Mouse (Mus musculus) WW6 (cell line): ENCODE data around the gene Minos1.

Source experiments
- DNase-seq: peaks from one replicate; pipeline ENCODE4 v3.0.0-alpha.2; 2013; ENCODE audit warnings: low read depth, low spot score

The Minos1 gene

DNA sequence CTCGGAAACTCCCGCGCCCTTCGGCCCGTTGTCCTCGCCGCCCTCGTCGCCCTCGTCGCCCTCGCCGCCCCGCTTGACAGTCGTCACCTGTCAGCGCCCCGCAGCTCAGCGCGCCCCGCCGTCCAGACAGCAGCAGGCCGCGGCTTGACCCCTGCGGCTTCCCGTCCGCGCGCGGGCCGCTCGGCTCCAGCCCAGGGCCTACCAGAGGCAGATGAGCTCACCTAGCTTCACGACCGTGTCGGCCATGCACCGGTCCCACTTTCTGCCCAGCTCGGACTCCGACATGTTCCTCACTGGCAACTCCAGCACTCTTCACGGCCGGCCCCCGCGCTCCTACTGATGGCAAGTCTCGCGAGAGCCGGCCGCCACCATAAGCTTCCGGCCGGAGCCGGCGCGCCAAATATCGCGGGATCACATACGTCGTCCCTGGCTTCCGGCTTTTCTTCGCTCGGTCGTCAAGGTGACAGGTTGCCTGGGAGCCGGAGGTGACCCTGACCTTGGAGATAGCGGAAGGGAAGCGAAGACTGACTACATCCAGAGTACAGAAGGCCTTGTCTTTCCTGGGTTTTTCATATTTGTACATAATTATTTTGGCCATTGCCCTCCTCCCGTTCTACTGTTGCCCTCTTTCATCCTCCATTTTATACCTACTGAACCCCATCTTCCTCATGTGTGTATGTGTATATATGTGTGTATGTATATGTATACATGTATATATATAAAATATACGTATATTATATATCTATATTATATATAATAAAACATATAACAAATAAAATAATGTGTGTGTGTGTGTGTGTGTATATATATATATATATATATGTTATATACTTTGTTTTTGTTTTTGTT, at the start of gene Minos1:
Gene Minos1 (minus strand): TSS at position 413 of the 849 bp plus-strand sequence.
- DNase-seq: peak; percentile 90

DNA sequence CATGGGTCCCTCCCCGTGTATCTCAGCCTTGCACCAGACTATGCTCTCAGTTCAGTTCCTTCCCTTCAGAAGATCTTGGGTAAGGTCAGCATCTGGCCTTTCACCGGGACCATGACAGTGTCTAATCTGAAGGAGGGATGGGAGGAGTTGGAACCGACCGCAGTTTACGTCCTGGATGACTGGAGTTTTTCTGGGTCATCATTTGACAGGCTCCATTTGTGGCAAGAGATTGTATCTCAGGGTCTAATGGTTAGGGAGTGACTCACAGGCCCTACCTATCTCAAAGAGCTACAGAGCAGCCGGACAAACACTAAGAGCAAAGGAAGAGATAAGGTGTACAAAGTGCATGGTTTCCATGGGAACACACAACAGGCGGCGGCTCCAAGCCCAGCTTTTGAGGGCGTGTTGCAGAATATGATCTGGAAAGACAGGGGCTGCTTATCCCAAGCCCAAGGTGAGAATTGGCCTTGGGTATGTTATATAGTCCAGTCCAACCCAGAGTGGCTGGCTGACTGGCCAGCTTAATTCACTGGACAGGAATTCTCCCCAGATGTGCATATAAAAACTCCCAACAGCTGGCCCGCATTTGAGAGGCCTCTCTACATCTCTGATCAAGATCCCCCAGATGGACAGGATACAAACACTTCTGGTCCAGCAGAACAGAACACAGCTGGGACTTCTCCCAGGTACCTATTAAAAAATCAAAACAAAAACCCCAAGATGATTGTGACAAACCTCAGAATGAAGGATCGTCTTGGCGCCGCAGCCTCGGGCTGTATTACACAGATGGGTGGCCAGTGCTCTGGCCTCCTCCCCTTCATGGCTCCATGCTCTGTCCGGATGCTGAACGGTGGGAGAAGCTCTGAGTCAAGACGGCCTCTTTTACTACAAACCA, 49.1 kb upstream of the Minos1 start:
- DNase-seq: no peak

DNA sequence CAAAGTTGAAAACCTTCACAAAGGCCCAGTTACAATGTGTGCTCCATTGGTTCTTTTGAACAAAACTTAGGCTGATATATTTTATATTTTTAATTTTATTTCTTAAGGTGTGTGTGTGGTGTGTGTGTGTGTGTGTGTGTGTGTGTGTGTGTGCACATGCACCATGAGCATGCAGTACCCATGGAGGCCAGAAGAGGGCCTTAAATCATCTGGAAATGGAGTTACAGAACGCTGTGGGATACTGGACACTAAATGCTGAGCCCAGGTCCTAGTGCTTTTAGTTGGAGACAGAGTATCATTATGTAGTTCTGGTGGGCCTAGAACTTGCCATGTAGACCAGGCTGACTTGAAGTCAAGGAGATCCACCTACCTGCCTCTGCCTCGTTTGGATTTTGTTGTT, 48.3 kb upstream of the Minos1 start:
- DNase-seq: no peak

DNA sequence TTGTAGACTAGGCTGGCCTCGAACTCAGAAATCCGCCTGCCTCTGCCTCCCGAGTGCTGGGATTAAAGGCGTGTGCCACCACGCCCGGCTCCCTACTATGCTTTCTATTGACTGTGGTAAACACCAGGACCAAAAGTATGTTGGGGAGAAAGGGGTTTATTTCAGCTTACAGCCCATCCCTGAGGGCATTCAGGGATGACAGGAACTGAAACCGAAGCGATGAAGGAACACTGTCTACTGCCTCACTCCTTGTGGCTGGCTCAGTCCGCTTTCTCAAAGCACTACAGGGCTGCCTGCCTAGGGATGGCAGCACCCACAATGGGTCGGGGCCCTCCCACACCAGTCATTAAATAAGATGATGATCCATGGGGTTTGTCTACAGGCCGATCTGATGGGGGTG, 47.5 kb upstream of the Minos1 start:
- DNase-seq: no peak

DNA sequence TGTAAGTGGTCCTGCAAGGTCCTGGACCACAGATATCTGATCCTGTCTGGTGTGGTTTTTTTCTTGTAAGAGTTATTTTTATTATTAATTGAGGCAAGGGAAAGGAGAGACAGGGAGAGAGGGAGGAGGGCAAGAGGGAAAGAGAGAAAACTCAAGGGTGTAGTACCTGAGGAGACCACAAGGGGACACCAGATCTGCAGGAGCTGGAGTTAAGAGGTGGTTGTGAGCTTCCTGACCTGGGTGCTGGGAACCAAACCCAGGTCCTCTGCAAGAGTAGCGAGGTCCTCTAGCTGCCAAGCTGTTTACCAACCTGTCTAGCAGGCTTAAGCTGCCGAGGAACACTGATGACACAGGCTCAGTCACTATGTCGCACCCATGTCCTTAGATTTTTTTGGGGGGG, 47.0 kb upstream of the Minos1 start:
- DNase-seq: no peak

DNA sequence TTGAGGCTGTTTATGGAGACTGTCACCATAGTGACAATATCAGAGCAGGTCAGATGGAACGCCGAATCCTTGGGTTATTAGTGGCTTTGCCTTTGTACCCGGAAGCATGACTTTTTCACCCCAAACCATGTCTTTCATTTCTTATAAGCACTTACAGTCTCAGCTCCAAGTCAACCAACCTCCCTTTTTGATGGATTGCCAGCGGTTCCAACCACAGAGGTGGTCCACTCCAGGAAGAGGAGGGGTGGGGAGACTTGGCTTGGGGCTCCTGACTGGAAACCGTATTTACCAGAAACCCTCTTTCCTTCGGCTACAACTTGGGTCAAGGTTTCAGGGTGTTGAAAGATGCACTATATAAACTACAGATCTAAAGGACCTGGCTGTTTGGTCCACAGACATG, 45.1 kb upstream of the Minos1 start:
- DNase-seq: no peak

DNA sequence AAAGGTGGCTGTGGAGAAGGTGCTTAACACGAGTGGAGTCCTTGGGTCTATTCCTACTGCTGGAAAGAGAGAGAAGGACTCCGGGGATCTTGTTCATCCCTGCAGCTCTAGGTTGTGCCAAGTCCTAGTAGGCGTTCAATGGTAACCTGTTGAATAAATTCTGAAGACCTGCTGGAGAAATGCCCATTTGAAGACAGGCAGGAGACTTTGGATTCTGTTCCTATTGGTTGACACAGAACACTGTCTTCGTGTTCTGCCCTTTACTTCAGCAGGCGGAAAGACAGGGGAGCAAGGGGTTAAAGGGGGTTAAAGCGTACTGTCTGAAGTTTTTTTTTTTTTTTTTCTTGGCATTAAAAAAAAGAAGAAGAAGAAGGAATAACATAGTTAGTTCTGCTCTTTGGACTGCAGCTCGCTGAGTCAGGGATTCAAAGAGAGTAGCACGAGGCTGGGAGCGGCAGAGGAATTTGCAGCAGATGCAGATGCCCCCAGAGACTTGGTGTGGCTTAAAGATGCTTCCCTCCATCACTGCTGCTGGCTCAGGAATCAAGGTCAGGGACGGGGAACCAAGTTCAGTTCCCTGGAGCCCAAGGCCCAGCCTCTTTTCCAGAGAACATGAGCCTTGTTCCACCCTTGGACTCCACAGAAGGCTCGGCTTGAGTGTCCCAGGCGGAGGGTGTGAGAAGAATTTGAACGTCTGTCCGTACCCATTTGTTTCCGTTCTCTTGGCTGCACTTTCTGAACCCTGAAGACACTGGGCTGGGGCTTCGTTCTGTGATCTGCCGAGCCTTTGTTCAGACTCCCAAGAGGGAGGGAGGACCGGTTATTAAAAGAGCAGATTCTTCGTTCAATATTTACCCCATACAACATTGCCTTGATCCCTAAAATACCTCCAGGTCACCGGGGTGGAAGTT, 44.4 kb upstream of the Minos1 start:
- DNase-seq: no peak

DNA sequence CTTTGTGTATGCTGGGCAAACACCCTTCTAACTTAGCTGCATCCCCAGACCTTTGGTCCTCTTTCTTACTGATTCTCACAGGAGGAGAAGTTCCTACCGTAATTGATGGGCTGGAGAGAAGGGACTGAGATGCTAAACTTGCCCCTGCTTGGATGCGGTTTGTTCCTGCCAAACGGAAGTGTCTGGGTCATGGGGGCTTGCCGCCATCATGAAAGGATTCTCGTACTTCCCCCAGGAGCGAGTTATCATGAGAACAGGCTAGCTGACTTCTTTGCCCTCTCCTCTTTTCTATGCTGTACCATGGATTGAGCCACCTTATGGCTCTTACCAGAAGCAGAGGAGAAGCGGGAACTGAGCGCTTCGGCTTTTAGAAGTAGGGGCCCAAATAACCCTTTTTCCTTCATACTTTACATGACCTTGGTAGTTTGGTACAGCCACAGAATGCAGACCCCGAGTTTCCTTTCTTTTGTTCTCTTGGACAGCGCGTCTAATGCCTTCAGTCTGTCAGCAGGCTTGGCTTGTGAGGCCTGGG, 38.9 kb upstream of the Minos1 start:
- no peak for DNase-seq

DNA sequence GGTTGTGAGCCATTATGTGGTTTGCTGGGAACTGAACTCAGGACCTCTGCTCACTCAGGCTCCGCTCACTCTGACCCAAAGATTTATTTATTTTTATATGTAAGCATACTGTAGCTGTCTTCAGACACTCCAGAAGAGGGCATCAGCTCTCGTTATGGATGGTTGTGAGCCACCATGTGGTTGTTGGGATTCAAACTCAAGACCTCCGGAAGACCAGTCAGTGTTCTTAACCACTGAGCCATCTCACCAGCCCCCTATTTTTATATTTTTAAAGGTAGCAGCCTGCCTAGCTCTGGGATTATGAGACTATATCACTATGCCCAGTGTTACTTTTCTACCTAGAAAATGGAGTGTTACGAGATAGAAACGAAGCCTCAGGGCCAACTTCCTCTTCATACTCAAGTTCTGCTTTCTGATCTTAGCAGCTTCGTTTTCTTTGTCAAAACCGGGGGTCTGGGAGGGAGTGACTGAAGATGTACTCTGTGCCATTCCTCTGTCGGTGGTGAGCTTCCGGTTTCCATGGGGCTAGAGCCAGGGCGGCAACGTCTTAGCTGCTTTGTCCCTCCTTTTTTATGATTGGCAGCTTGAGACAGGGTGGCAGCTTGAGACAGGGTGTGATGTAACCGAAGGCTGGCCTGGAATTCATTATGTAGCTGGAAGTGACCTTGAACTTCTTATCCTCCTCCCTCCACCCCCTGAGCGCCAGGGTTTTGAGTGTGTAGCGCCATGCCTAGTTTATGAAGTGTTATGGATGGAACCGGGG, 38.3 kb upstream of the Minos1 start:
- no peak for DNase-seq

DNA sequence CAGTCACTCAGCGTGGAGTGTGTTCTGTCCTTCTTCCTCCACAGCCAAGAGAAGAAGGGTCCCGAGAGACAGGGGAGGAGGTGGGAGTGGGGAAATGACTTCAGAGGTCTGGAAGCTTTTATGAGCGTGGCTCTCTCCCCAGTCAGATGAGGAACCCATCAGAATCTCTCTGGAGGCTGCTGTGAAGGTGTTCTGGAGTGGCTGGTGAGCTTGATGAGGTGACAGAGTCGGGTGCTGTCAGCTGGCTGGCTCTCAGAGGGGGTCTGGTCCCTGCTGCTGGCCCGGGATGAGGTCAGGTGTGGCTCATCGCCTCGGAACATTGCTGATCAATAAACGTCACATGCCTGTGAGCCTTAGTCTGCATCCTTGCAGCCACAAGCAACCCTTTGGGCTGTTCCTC, 36.2 kb upstream of the Minos1 start:
- no peak for DNase-seq

DNA sequence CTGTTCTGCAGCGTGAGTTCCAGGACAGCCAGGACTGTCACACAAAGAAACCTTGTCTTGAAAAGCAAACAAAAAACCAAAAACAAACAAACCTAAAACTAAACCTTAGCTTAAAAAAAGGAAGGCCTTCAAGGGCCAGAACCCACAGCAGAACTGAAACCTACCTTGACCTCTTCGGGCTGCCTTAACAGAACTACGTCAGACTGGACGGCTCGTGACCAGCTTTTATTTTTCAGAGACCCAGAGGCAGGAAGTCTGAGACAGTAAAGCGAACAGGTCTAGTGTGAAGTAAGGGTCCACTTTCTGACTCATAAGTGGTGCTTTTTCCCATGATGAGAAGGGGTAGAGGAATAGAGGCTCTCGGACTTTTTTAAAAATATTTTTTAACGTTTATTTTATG, 35.3 kb upstream of the Minos1 start:
- DNase-seq: no peak

DNA sequence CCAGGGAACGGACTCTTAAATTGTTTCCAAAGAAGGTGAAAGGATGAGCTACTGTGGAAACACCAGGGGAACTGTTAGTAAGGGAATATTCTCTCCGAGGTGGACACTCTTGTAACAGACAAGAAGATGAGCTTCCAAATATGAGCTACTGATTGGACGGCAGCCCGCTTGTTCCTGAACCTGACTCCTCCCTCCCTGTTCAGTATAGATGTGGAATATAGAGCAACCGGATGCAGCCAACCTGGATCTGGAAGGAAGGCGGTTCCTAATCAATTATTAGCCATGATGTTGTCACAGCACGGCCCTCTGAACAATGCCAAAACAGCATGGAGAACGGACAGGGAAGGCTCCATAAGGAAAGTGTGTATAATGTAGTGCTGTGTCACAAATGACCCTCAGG, 34.3 kb upstream of the Minos1 start:
- DNase-seq: no peak

DNA sequence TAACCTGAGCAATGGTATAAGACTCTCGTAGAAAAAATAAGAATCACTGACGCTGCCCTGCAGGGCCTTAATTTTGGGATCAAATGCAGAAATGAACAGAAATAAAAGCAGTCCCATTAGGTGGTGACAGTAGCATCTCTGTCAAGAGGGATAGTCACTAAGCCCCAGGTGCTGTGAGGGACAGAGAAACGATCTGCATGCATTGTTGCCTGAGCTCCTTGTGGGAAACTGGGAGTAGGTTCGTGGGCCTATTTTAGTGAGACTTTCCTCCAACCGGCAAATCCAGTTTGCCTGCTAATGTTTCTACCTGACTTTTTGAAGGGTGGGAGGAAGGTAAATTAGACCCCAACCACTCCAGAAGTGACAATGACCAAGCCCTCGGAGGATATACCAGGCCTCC, 33.2 kb upstream of the Minos1 start:
- DNase-seq: no peak

DNA sequence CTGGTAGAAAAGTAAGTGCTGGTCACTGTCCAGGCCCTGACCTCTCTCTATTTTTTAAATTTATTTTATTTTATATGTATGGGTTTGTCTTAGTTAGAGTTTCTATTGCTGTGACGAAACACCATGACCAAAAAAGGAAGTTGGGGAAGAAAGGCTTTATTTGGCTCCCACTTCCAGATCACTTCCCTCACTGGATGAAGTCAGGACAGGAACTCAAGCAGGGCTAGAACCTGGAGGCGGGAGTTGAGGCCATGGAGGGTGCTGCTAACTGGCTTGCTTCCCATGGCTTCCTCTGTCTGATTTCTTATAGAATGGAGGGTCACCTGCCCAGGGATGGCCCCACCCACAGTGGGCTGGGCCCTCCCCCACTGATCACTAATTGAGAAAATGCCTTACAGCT, 30.2 kb upstream of the Minos1 start:
- no peak for DNase-seq

DNA sequence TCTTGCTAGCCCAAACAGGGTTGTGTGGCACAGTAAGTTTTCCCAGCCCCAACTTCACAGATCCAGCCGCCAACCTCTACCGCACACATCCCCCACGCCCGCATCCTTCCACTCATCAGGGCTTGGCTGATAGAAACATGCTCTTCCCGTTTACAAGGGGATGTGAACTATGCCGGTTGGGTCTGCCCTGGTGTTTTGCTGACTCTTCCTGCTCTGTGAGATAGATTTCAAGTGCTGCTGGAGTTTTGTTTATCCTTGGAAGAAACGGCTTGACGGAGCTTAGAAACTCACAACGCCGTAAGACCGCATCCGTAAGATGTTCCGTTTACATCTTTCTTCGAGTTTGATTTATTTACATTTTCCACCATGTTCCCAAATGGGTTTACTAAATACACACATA, 27.4 kb upstream of the Minos1 start:
- DNase-seq: no peak

DNA sequence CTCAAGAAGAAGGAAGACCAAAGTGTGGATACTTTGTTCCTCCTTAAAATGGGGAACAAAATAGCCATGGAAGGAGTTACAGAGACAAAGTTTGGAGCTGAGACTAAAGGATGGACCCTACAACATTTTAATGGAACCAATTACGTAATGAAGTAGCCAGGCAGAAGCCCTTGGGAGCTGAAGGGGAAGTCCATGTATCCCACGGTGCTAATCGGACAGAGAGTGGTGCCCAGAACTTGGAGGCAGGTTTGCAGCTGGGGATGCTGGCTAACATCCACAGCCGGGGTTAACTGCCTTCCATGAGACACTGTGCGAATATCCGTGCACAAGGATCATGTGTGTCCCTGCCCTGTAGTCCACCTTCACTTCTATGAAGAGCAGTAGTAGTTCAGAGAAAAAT, 25.6 kb upstream of the Minos1 start:
- DNase-seq: no peak

DNA sequence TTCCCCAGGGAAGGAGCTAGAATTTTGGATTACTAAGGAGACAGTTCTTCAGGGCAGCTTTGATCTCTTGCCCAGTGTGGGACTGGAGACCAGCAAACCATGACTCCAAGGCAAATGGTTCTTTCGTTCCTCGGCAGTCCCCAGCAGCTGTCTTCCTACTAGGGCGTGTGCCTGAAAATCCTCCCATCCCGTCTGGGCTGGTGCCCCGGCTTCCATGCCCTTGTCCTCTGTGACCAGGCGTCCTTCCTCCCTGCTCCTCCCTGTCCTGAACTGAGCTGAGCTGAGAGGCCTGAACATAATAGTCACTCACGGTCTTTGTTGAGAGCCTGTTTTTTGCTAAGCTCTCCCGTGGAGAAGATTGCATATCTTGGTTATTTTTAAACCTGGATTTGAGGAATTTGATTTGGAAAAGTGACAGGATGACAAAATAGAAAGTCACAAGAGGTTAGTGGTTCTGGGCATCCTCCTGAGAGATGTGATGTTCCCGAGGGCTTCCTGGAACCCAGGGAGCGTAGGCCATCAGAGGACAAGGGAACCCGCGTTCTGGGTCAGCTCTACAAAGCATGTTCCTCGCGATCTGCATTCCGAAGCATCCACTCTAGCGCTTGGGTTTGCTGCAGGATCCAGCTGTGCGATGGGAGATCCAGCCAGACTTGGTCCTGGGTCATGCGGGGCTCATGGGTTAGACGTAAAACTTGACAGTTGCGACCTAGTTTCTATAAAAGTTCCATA, 23.8 kb upstream of the Minos1 start:
- DNase-seq: no peak

DNA sequence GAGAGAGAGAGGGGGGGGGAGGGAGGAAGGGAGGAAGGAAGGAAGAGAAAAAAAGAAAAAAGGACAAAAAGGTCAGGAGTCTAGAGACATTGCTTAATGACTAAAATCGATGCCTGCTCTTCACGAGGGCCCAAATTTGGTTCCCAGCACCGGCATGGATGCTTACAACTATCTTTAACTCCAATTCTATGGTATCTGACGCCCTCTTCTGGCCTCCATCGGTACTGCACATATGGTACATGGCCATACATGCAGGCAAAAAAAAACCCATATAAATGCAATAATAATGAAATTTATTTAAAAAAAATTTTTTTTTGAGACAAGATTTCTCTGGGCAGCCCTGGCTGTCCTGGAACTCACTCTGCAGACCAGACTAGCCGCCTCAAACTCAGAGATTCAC, 20.5 kb upstream of the Minos1 start:
- no peak for DNase-seq

DNA sequence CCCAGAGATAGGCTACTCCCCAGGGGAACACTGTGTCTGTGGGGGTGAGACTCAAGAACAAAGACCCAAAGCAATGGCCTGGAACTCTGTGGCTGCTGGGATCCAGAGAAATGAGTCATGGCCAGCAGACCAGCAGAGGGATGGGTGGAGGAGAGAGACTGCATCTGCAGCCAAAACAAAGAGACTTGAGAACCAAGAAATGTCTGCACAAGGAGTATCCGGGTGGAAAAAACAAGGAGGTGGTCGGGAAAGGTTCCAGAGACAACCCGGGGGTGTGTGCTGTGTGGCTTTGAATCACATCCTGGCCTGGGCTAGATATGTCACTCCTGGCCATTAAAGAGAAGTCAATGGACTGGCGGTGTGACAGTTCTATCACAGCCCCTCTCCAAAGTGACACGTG, 15.8 kb upstream of the Minos1 start:
- DNase-seq: no peak

DNA sequence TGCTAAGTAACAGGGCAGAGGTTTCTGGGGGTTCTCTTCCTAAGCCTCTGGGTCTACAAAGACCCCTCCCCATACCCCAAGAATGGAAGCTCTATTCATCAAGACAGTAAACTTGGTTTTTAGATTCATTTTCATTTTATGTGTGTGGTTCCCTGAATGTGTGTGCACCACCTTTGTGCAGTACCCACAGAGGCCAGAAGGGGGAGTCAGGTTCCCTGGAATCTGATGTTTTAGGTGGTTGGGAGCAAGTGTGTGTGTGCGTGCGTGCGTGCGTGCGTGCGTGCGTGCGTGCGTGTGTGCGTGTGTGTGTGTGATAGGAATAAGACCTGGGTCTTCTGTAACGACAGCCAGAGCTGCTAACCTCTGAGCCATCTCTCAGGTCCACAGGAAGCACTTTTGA, 14.2 kb upstream of the Minos1 start:
- no peak for DNase-seq
